Mouse (Mus musculus): ENCODE data around the gene Npcd.
A peak's percentile ranks its signal among the peaks of the same experiment; 100 is the strongest.
"Not testable (repeated sequence)": the region's sequence is repeated elsewhere in the genome, so short reads cannot be mapped to it uniquely, and the experiment has no call there.

The Npcd gene

GRCm38 (mm10) chr15:79830388-79830787, 3.6 kb downstream of the Npcd start:
- DNase-seq (ENCODE audit: low spot score in 2 of 2), result peak; percentile 41 to 49

DNA sequence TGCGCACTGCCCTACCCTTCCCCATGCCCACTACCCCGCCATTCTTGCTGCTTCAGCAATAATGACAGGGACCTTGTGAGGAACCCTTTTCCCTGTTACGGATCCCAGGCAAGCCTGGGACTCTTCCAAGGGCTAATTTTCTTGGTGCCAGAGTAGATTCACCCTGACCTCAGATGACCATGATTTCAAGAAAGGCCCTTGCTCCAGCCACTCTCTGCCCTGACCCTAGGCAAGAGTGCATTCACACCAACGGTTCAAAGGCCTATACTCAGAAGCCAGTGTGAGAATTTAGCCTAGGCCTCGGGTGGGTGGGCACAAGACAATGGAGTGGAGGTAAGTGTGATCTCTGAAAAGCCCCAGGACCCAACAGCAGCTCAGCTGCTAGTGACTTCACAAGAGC, 4.6 kb downstream of the Npcd start:
- no peak for DNase-seq (ENCODE audit: low spot score in 2 of 2)

GRCm38 (mm10) chr15:79828366-79829035, 5.5 kb downstream of the Npcd start:
- no peak for DNase-seq (ENCODE audit: low spot score in 2 of 2)

GRCm38 (mm10) chr15:79827778-79828210, 6.2 kb downstream of the Npcd start:
- no peak for DNase-seq (ENCODE audit: low spot score in 2 of 2)

GRCm38 (mm10) chr15:79827061-79827777, 6.8 kb downstream of the Npcd start:
- DNase-seq (ENCODE audit: low spot score in 2 of 2), result no peak

GRCm38 (mm10) chr15:79826221-79826935, 7.7 kb downstream of the Npcd start:
- DNase-seq (ENCODE audit: low spot score in 2 of 2), result no peak

DNA sequence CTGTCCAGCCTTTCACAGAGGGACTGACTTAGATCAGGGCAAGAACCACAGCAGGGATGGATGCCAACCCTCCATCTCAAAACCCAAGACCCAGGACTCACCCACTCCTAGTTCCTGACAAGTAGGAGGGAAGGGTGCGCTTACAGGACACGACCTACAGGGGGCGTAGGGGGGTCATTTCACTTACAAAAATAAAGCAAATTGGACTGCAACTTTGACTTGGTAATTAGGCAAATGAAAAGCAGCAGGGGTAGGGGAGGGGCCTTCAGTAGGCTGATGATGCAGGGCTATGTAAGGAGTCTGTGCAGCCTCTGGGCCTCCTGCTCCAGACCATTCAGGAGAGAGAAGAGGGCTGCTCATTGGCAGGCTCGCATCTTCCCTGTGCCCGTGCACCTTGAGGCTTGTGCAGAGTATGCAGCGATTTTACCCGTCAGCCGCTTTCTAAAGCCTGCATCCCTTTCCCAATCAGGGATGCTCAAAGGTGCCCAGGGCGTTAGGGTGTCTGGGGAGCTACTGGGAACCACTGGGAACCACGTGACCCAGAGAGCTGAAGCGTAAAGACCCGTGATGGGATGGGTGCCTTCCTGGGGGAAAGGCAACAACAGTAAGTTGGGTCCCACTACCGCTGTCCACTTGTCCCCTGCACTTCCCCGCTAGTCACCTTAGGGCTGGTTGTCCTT, 8.8 kb downstream of the Npcd start:
- no peak for DNase-seq (ENCODE audit: low spot score in 2 of 2)

GRCm38 (mm10) chr15:79823588-79824280, 10.3 kb downstream of the Npcd start:
- DNase-seq (ENCODE audit: low spot score in 2 of 2), result peak in 1 of 2 experiments; percentile 49

- no peak for DNase-seq (ENCODE audit: low spot score in 2 of 2)
Observed at GRCm38 (mm10) chr15:79822265-79823199, 11.5 kb downstream of the Npcd start.

GRCm38 (mm10) chr15:79818325-79818724, 15.7 kb downstream of the Npcd start:
- no peak for DNase-seq (ENCODE audit: low spot score in 2 of 2)

GRCm38 (mm10) chr15:79813666-79814258, 20.3 kb downstream of the Npcd start:
- DNase-seq (ENCODE audit: low spot score in 2 of 2), result no peak

DNA sequence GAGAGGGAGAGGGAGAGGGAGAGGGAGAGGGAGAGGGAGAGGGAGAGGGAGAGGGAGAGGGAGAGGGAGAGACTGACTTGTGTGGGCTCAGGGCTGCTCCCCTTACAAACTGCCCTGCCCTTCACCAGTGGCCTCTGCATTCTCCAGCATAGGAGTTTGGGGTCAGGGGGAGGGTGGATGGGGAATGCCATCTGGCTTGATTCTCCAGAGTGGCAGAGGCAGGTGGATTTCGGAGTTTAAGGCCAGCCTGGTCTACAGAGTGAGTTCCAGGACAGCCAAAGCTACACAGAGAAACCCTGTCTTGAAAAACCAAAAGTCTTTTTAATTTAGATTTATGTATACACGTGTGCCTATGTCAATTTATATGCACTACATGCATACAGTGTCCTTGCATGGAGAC, 21.2 kb downstream of the Npcd start:
- DNase-seq (ENCODE audit: low spot score in 2 of 2), result not testable (repeated sequence)

DNA sequence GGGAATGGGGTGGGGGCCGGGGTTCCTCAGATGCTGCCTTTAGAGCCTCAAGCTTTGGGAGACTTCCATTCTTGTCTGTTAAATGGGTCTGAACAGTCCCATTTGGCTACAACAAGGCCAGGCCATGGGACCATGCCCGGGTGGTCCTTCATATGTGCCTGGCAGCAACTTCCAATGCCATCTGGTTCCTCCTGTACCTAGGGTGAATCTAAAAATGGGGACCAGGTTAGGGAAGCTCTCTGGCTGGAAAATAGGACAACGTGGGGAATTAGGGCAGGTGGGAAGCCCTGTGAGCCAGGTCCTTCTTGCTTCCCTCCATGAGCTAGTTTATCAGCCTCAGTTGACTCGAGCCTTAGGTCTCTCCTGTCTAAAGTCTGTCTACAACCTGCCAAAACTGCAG, 23.0 kb downstream of the Npcd start:
- DNase-seq (ENCODE audit: low spot score in 2 of 2), result no peak

GRCm38 (mm10) chr15:79810061-79810460, 24.0 kb downstream of the Npcd start:
- no peak for DNase-seq (ENCODE audit: low spot score in 2 of 2)

DNA sequence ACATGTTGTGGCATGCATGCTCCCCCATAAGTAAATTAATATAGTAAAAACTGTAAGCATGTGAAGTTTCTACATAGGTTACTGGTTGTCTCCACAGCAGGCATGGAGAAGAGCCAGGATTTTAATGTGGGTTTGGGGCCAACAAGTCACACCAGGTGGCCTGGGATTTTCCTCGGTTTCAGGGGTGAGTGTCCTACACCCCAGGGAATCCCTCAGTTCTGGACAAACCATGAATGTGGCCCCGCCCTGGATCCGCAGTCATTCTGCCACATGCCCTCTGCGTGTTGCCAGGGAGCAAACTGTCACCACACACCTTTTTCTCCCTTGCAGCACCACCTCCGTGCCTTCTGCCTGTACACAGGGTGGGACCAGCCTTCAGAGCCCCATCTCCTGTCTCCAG, 25.4 kb downstream of the Npcd start:
- no peak for DNase-seq (ENCODE audit: low spot score in 2 of 2)

DNA sequence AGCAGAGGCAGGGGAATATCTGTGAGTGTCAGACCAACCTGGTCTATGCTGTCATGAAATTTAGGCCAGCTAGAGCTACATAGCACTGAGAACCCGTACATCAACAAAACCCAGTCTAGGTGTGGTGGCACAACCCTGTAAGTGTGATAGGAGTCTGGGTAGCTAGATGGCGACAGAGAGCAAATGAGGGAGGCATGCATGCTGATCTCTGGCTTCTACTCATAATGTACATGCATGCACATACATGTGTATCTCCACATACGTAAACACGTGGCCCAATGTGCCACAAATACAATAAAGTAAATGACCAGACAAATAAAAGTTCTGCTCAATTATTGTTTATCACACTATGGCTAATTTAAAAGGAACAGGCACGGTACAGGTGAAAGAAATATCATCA, 25.9 kb downstream of the Npcd start:
- DNase-seq (ENCODE audit: low spot score in 2 of 2), result no peak

GRCm38 (mm10) chr15:79807050-79807449, 27.0 kb downstream of the Npcd start:
- no peak for DNase-seq (ENCODE audit: low spot score in 2 of 2)

GRCm38 (mm10) chr15:79805246-79805645, 28.8 kb downstream of the Npcd start:
- DNase-seq (ENCODE audit: low spot score in 2 of 2), result no peak

GRCm38 (mm10) chr15:79804352-79805071, 29.5 kb downstream of the Npcd start, which contains the start of gene Nptxr:
Gene Nptxr, minus strand, starts transcription at chr15:79804766.
- peak in 1 of 2 experiments; percentile 50 for DNase-seq (ENCODE audit: low spot score in 2 of 2)

All from urinary bladder, adult 18-20 months (tissue).